ENCODE assay signal across 32 mouse cellular contexts in genomic region chr5:81790710-81791109, GRCm38 (mm10).
"Had no signal": no experiment of that assay in that cellular context is flagged by ENCODE, and none has a peak within 500 bp of the region (broad histone marks: within the 10 kb centered on the region; RNA-seq: fewer than 3 reads in every experiment).

No protein-coding gene starts in this region.

- H3K4me2 ChIP-seq: limb, embryonic 12.5 days; limb, embryonic 13.5 days; limb, embryonic 15.5 days; liver, embryonic 11.5 days; liver, embryonic 12.5 days; liver, embryonic 13.5 days; liver, embryonic 15.5 days; lung, embryonic 14.5 days; lung, embryonic 15.5 days; midbrain, embryonic 11.5 days; midbrain, embryonic 12.5 days; midbrain, embryonic 13.5 days; midbrain, embryonic 15.5 days; neural tube, embryonic 12.5 days had no signal

- H3K27me3 ChIP-seq: limb, embryonic 12.5 days; limb, embryonic 13.5 days; limb, embryonic 15.5 days; liver, embryonic 12.5 days; liver, embryonic 13.5 days; liver, embryonic 15.5 days; lung, embryonic 15.5 days; megakaryocyte, embryonic 14.5 days; midbrain, embryonic 12.5 days; midbrain, embryonic 13.5 days; midbrain, embryonic 15.5 days; neural tube, embryonic 12.5 days had no signal

- DNase-seq: left cerebral cortex, postnatal 4 days; liver; liver, embryonic 13.5 days; liver, postnatal 0 days; lung, adult 18-20 months; lung, adult 2 months; lung, embryonic 14.5 days; lung, postnatal 10 days; lung, postnatal 14 days; lung, postnatal 36 days; lung, postnatal 4 days; midbrain, embryonic 14.5 days had no signal

- ATAC-seq: liver, embryonic 12.5 days; liver, postnatal 0 days; lung, postnatal 0 days; midbrain, embryonic 13.5 days; midbrain, embryonic 15.5 days; midbrain, embryonic 16.5 days had no signal

- H3K27ac ChIP-seq: limb, embryonic 10.5 days; limb, embryonic 12.5 days; limb, embryonic 13.5 days; limb, embryonic 15.5 days; liver, embryonic 12.5 days; liver, embryonic 13.5 days; liver, embryonic 14.5 days; liver, embryonic 15.5 days; lung, embryonic 15.5 days; macrophage; midbrain, embryonic 10.5 days; midbrain, embryonic 12.5 days; midbrain, embryonic 13.5 days; midbrain, embryonic 15.5 days; neural tube, embryonic 12.5 days had no signal

- H3K4me3 ChIP-seq: limb, embryonic 10.5 days; limb, embryonic 12.5 days; limb, embryonic 13.5 days; limb, embryonic 15.5 days; liver, embryonic 12.5 days; liver, embryonic 13.5 days; liver, embryonic 15.5 days; lung, embryonic 15.5 days; megakaryocyte, embryonic 14.5 days; midbrain, embryonic 10.5 days; midbrain, embryonic 12.5 days; midbrain, embryonic 13.5 days; midbrain, embryonic 15.5 days; myocyte; neural tube, embryonic 12.5 days had no signal

- H3K36me3 ChIP-seq: liver, embryonic 12.5 days; liver, embryonic 13.5 days; liver, embryonic 15.5 days; lung, embryonic 15.5 days had no signal

- H3K9me3 ChIP-seq: limb, embryonic 10.5 days; limb, embryonic 12.5 days; limb, embryonic 15.5 days; liver, embryonic 13.5 days; liver, embryonic 15.5 days; lung, embryonic 15.5 days; midbrain, embryonic 12.5 days; midbrain, embryonic 13.5 days; midbrain, embryonic 15.5 days had no signal

- H3K4me1 ChIP-seq: limb, embryonic 10.5 days; limb, embryonic 12.5 days; limb, embryonic 13.5 days; limb, embryonic 15.5 days; liver, embryonic 12.5 days; liver, embryonic 13.5 days; liver, embryonic 15.5 days; lung, embryonic 15.5 days; megakaryocyte, embryonic 14.5 days; midbrain, embryonic 15.5 days; neural tube, embryonic 12.5 days had no signal

- H3K9ac ChIP-seq: limb, embryonic 12.5 days; limb, embryonic 13.5 days; limb, embryonic 15.5 days; liver, embryonic 12.5 days; liver, embryonic 13.5 days; liver, embryonic 14.5 days; liver, embryonic 15.5 days; liver, postnatal 0 days; lung, embryonic 14.5 days; lung, embryonic 15.5 days; midbrain, embryonic 12.5 days; midbrain, embryonic 13.5 days; midbrain, embryonic 15.5 days; neural tube, embryonic 12.5 days had no signal
